Comparison of ENCODE assay signal across 14 mouse cellular contexts in the genomic region with DNA sequence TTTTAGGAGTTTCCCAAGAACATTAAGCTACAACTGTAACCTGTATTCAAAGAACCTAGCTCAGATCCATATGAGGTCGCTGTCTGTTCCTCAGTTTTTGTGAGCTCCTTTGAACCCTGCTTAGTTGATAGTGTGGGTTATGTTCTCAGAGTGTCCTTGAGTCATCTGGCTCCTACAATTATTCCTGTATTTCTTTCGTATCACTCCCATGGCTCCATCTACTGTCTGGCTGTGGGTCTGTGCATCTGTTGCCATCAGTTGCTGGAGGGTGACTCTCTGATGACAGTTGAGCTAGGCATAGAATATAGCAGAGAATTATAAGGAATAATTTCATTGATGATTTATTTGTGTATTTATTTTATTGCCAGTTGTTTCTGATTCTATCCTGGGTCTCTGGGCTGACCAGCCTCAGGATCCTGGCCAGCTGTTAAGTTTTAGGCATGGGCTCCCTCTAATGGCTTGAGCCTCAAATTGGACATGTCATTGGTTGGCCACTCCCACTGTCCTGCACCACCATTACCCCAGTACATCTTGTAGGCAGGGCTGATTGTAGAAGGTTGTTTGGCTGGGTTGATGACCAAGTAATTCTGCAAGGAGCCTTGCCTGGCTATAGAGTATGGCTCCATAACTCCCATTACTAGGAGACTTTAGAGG.
A peak's percentile ranks its signal among the peaks of the same experiment; 100 is the strongest.
DNase-seq lines count a peak whose midpoint lies in the region; ATAC-seq lines count a peak whose summit lies in the region.
"Had no signal": no experiment of that assay in that cellular context is flagged by ENCODE, and none has a peak within 500 bp of the region (broad histone marks: within the 10 kb centered on the region; RNA-seq: fewer than 3 reads in every experiment).

No protein-coding gene starts in this region.

- no peaks in the 10 kb centered on the region for H3K9me3 ChIP-seq in forebrain, embryonic 13.5 days (replicated peaks)
- no peaks in the 10 kb centered on the region for H3K9me3 ChIP-seq in forebrain, embryonic 11.5 days (ENCODE audit: control insufficient read depth, low read length)
- H3K9me3 ChIP-seq in midbrain, embryonic 12.5 days, result no peaks in the 10 kb centered on the region
- H3K9me3 ChIP-seq in midbrain, embryonic 10.5 days (replicated peaks), result no peaks in the 10 kb centered on the region
- H3K9me3 ChIP-seq in intestine, embryonic 15.5 days, result no peaks in the 10 kb centered on the region
- H3K9me3 ChIP-seq in neural tube, embryonic 15.5 days (replicated peaks), result no peaks in the 10 kb centered on the region
- H3K9me3 ChIP-seq: liver, embryonic 15.5 days had no signal

- no peak overlapping the region for H3K27ac ChIP-seq in forebrain, embryonic 13.5 days
- H3K27ac ChIP-seq in forebrain, embryonic 11.5 days (ENCODE audit: low read depth, low read length), result no peak overlapping the region
- H3K27ac ChIP-seq in midbrain, embryonic 12.5 days (replicated peaks), result no peak overlapping the region
- H3K27ac ChIP-seq in midbrain, embryonic 10.5 days (replicated peaks), result no peak overlapping the region
- no peak overlapping the region for H3K27ac ChIP-seq in intestine, embryonic 15.5 days
- H3K27ac ChIP-seq in neural tube, embryonic 15.5 days (replicated peaks), result no peak overlapping the region
- H3K27ac ChIP-seq: liver, embryonic 15.5 days had no signal

- H3K27me3 ChIP-seq in forebrain, embryonic 13.5 days, result no peaks in the 10 kb centered on the region
- H3K27me3 ChIP-seq in forebrain, embryonic 11.5 days (ENCODE audit: control insufficient read depth, insufficient read depth, low read length), result no peaks in the 10 kb centered on the region
- no peaks in the 10 kb centered on the region for H3K27me3 ChIP-seq in midbrain, embryonic 12.5 days
- H3K27me3 ChIP-seq in midbrain, embryonic 10.5 days (ENCODE audit: low read depth, poor library complexity, severe bottlenecking), result no peaks in the 10 kb centered on the region
- H3K27me3 ChIP-seq in intestine, embryonic 15.5 days (replicated peaks), result no peaks in the 10 kb centered on the region
- H3K27me3 ChIP-seq in neural tube, embryonic 15.5 days (replicated peaks), result no peaks in the 10 kb centered on the region
- H3K27me3 ChIP-seq: liver, embryonic 15.5 days had no signal

- WGBS in forebrain, embryonic 13.5 days, result 86% methylated on average over 2 of the region's 2 CpGs
- WGBS in forebrain, embryonic 11.5 days, result 76% methylated on average over 2 of the region's 2 CpGs
- 91% methylated on average over 2 of the region's 2 CpGs for WGBS in midbrain, embryonic 12.5 days
- 71% methylated on average over 2 of the region's 2 CpGs for WGBS in midbrain, embryonic 10.5 days
- 69% methylated on average over 2 of the region's 2 CpGs for WGBS in intestine, embryonic 15.5 days
- WGBS in neural tube, embryonic 15.5 days, result 86% methylated on average over 2 of the region's 2 CpGs

- no peak overlapping the region for H3K4me3 ChIP-seq in forebrain, embryonic 13.5 days
- H3K4me3 ChIP-seq in forebrain, embryonic 11.5 days (ENCODE audit: low read depth, low read length), result no peak overlapping the region
- no peak overlapping the region for H3K4me3 ChIP-seq in midbrain, embryonic 12.5 days
- H3K4me3 ChIP-seq in midbrain, embryonic 10.5 days, result no peak overlapping the region
- no peak overlapping the region for H3K4me3 ChIP-seq in intestine, embryonic 15.5 days (replicated peaks)
- H3K4me3 ChIP-seq in neural tube, embryonic 15.5 days (replicated peaks), result no peak overlapping the region
- H3K4me3 ChIP-seq: erythroblast, embryonic 14.5 days; liver, embryonic 15.5 days had no signal

- no peaks in the 10 kb centered on the region for H3K4me1 ChIP-seq in forebrain, embryonic 13.5 days
- H3K4me1 ChIP-seq in forebrain, embryonic 11.5 days (replicated peaks; ENCODE audit: control insufficient read depth, insufficient read depth, low read length), result no peaks in the 10 kb centered on the region
- no peaks in the 10 kb centered on the region for H3K4me1 ChIP-seq in midbrain, embryonic 12.5 days
- no peaks in the 10 kb centered on the region for H3K4me1 ChIP-seq in midbrain, embryonic 10.5 days
- no peaks in the 10 kb centered on the region for H3K4me1 ChIP-seq in intestine, embryonic 15.5 days (replicated peaks)
- no peaks in the 10 kb centered on the region for H3K4me1 ChIP-seq in neural tube, embryonic 15.5 days
- H3K4me1 ChIP-seq: liver, embryonic 15.5 days had no signal

- ATAC-seq in forebrain, embryonic 13.5 days, result peak; percentile 30; the same call in 1 of the 2 replicates
- ATAC-seq in forebrain, embryonic 11.5 days (replicated peaks; ENCODE audit: low FRiP score), result no peak
- 0 out of 2 replicates have a peak, but pooled peaks have one; percentile 27 for ATAC-seq in midbrain, embryonic 12.5 days (ENCODE audit: low FRiP score, low read depth)
- ATAC-seq in intestine, embryonic 15.5 days, result peak; percentile 56; the same call in 1 of the 2 replicates
- peak; percentile 87 for ATAC-seq in megakaryocyte progenitor cell, adult 5-6 weeks (replicated peaks; ENCODE audit: poor library complexity)
- no peak for ATAC-seq in neural tube, embryonic 15.5 days (ENCODE audit: low FRiP score)

- no peaks in the 10 kb centered on the region for H3K36me3 ChIP-seq in forebrain, embryonic 13.5 days (ENCODE audit: poor library complexity, severe bottlenecking)
- no peaks in the 10 kb centered on the region for H3K36me3 ChIP-seq in forebrain, embryonic 11.5 days (ENCODE audit: control insufficient read depth, insufficient read depth, low read length)
- H3K36me3 ChIP-seq in midbrain, embryonic 12.5 days, result no peaks in the 10 kb centered on the region
- no peaks in the 10 kb centered on the region for H3K36me3 ChIP-seq in midbrain, embryonic 10.5 days
- H3K36me3 ChIP-seq in intestine, embryonic 15.5 days, result no peaks in the 10 kb centered on the region
- H3K36me3 ChIP-seq in neural tube, embryonic 15.5 days, result no peaks in the 10 kb centered on the region
- H3K36me3 ChIP-seq: liver, embryonic 15.5 days had no signal

- H3K9ac ChIP-seq in forebrain, embryonic 13.5 days, result no peak overlapping the region
- H3K9ac ChIP-seq in forebrain, embryonic 11.5 days (ENCODE audit: low read length), result no peak overlapping the region
- no peak overlapping the region for H3K9ac ChIP-seq in midbrain, embryonic 12.5 days (replicated peaks)
- no peak overlapping the region for H3K9ac ChIP-seq in intestine, embryonic 15.5 days
- H3K9ac ChIP-seq in neural tube, embryonic 15.5 days (replicated peaks), result no peak overlapping the region
- H3K9ac ChIP-seq: liver, embryonic 15.5 days had no signal

- no peak overlapping the region for H3K4me2 ChIP-seq in forebrain, embryonic 13.5 days
- no peak overlapping the region for H3K4me2 ChIP-seq in forebrain, embryonic 11.5 days (ENCODE audit: low read depth, low read length, severe bottlenecking)
- H3K4me2 ChIP-seq in midbrain, embryonic 12.5 days (replicated peaks), result no peak overlapping the region
- H3K4me2 ChIP-seq in intestine, embryonic 15.5 days (replicated peaks), result no peak overlapping the region
- H3K4me2 ChIP-seq in neural tube, embryonic 15.5 days, result no peak overlapping the region
- H3K4me2 ChIP-seq: liver, embryonic 15.5 days had no signal

- DNase-seq in forebrain, embryonic 11.5 days (ENCODE audit: low spot score), result no peak
- DNase-seq in midbrain, embryonic 10.5 days (ENCODE audit: low spot score), result no peak
- DNase-seq in ovary, postnatal 10 days (ENCODE audit: low spot score), result no peak
- DNase-seq: cerebellum, adult 2 months; gastrocnemius, postnatal 25 days; heart, postnatal 10 days; right cerebral cortex, adult 18-20 months had no signal

Comparison
In these comparisons a context has a peak if more than half of its experiments do, and no peak if none do; other contexts are left out.
1. ATAC-seq: peak in forebrain, embryonic 13.5 days (single experiment), midbrain, embryonic 12.5 days (single experiment), intestine, embryonic 15.5 days (single experiment) and megakaryocyte progenitor cell, adult 5-6 weeks (single experiment); none in forebrain, embryonic 11.5 days (single experiment) and neural tube, embryonic 15.5 days (single experiment).